Mouse (Mus musculus): ENCODE data around the gene 9530053A07Rik.

9530053A07Rik gene

GRCm38 (mm10) chr7:28169489-28170422, 40.5 kb downstream of the 9530053A07Rik start, which contains the start of gene Fbl:
Gene Fbl, plus strand, starts transcription at chr7:28169710.
- DNase-seq (ENCODE audit: low spot score in 2 of 2): peak; percentile 83 to 89

GRCm38 (mm10) chr7:28175358-28175757, 46.1 kb downstream of the 9530053A07Rik start:
- no peak for DNase-seq (ENCODE audit: low spot score in 2 of 2)

GRCm38 (mm10) chr7:28179228-28179627, 50.0 kb downstream of the 9530053A07Rik start, which contains the start of gene Dyrk1b:
Gene Dyrk1b, plus strand, starts transcription at chr7:28179469.
- DNase-seq (ENCODE audit: low spot score in 2 of 2): peak; percentile 98 to 99

GRCm38 (mm10) chr7:28179741-28180377, 50.6 kb downstream of the 9530053A07Rik start:
- DNase-seq (ENCODE audit: low spot score in 2 of 2): peak; percentile 89 to 91

- no peak for DNase-seq (ENCODE audit: low spot score in 2 of 2)
These were observed 51.6 kb downstream of the 9530053A07Rik start for GRCm38 (mm10) chr7:28180890-28181289.

GRCm38 (mm10) chr7:28181376-28181775, 52.1 kb downstream of the 9530053A07Rik start:
- no peak for DNase-seq (ENCODE audit: low spot score in 2 of 2)

- no peak for DNase-seq (ENCODE audit: low spot score in 2 of 2)
These were observed 53.1 kb downstream of the 9530053A07Rik start for GRCm38 (mm10) chr7:28182320-28182719.

GRCm38 (mm10) chr7:28185884-28186283, 56.6 kb downstream of the 9530053A07Rik start:
- no peak for DNase-seq (ENCODE audit: low spot score in 2 of 2)

GRCm38 (mm10) chr7:28186631-28187030, 57.4 kb downstream of the 9530053A07Rik start:
- DNase-seq (ENCODE audit: low spot score in 2 of 2): no peak

- DNase-seq (ENCODE audit: low spot score in 2 of 2): no peak
These were observed 62.2 kb downstream of the 9530053A07Rik start for GRCm38 (mm10) chr7:28191489-28191888.

GRCm38 (mm10) chr7:28191903-28192302, 62.6 kb downstream of the 9530053A07Rik start:
- DNase-seq (ENCODE audit: low spot score in 2 of 2): no peak

GRCm38 (mm10) chr7:28195414-28196098, 66.3 kb downstream of the 9530053A07Rik start:
- DNase-seq (ENCODE audit: low spot score in 2 of 2): no peak

GRCm38 (mm10) chr7:28196528-28196927, 67.3 kb downstream of the 9530053A07Rik start:
- no peak for DNase-seq (ENCODE audit: low spot score in 2 of 2)

GRCm38 (mm10) chr7:28199054-28199453, 69.8 kb downstream of the 9530053A07Rik start:
- no peak for DNase-seq (ENCODE audit: low spot score in 2 of 2)

- no peak for DNase-seq (ENCODE audit: low spot score in 2 of 2)
These were observed 74.2 kb downstream of the 9530053A07Rik start for GRCm38 (mm10) chr7:28203207-28204108.

GRCm38 (mm10) chr7:28206044-28206600, 76.9 kb downstream of the 9530053A07Rik start:
- DNase-seq (ENCODE audit: low spot score in 2 of 2): peak; percentile 22 to 42

- no peak for DNase-seq (ENCODE audit: low spot score in 2 of 2)
These were observed 79.2 kb downstream of the 9530053A07Rik start for GRCm38 (mm10) chr7:28208396-28208987.

- DNase-seq (ENCODE audit: low spot score in 2 of 2): peak; percentile 42 to 60
These were observed 79.8 kb downstream of the 9530053A07Rik start for GRCm38 (mm10) chr7:28208988-28209508.

- DNase-seq (ENCODE audit: low spot score in 2 of 2): no peak
These were observed 81.5 kb downstream of the 9530053A07Rik start for GRCm38 (mm10) chr7:28210731-28211130.

- DNase-seq (ENCODE audit: low spot score in 2 of 2): peak; percentile 35 to 73
These were observed 84.9 kb downstream of the 9530053A07Rik start for GRCm38 (mm10) chr7:28214142-28214541.

All from thymus, postnatal 10 days (tissue).